Mouse (Mus musculus) layer of hippocampus, postnatal 25 days (tissue): ENCODE data around the gene Insm2. TPM values are rescaled to one million over a fixed set of nuclear protein-coding genes. Genes with fewer than 3 reads are reported as not detected.
"Not testable (repeated sequence)": the region's sequence is repeated elsewhere in the genome, so short reads cannot be mapped to it uniquely, and the experiment has no call there.

Experiments used
- DNase-seq, 2 experiments: peaks; one replicate each; pipeline ENCODE4 v3.0.0; 2022; ENCODE audit warnings: mixed read lengths in 2 of 2, low spot score in 1 of 2; ENCODE audit errors: extremely low spot score in 1 of 2
- total RNA-seq, 2 experiments: library from RNA; stranded (reverse); gene quantifications; 2 replicates each; pipeline ENCODE4 v1.2.3; 2021

Insm2 gene
- under 1 TPM in 1 of 2 experiments, not detected in 1; 0.15 TPM for total RNA-seq

DNA sequence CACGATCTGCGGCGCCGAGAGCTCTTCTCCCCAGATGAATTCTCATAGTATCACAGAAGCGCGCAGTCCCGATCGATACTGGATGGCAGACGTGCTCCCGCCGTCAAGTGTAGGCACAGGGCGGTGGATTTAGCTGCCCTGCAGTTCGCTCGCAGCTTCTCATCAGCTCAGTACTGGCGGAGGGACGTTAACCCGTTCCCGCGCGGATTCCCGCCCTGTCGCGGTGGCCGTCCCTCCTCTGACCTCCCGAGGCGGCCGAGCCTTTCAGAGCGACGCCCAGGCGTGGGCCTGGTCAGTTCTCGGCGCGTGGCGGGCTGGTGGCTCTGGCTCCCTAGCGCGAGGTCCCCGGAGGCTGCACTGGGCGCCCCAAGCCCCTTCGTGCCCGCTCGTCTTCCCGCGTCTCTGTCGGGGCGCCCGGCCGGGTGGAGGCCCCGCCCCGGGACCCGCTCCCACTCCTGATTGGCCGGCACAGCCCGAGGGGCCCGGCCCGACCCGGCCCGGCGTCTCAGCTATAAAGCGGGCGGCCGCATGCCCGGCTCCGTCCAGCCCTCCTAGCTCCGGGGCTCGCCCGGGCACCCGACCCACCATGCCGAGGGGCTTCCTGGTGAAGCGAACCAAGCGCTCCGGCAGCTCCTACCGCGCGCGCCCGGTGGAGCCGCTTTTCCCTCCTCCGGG lies at the start of gene Insm2:
Gene Insm2 (plus strand): TSS at position 541 of the 675 bp plus-strand sequence.
- DNase-seq = peak; percentile 13 to 23

DNA sequence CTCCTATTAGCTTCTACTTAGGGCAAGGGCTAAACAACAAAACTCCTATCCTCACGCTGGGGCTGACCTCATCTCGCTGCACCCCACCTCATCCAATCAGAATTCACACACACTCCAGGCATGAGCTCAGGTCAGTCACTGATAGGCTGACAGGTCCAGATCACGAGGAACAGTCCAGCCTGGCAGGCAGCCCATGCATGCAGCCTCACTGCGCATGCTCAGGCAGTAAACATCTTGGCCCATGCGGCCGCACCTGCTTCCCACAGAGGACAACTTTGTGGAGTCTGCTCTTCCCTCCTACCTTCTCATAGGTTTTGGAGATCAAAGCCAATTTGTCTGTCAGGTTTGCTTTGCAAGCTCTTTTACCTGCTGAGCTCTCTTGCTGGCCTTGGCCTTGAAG lies 44.3 kb upstream of the Insm2 start:
- not testable (repeated sequence) for DNase-seq

DNA sequence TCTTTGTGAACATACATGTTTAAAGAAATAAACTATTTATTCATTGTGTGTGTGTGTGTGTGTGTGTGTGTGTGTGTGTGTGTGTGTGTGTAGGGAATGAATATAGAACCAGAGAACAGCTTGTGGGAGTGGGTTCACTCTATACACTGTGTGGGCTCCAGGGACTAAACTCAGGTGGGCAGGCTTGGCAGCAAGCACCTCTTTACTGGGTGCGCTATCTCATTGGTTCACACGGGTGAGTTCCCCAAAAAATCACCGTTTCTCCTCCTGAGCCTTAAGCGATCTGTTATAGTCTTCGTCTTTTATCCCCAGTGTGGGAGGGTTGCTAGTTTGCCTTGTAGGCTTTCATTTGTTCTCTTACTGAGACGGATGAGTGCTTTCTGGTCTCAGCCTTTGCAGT lies 41.4 kb upstream of the Insm2 start:
- no peak for DNase-seq

DNA sequence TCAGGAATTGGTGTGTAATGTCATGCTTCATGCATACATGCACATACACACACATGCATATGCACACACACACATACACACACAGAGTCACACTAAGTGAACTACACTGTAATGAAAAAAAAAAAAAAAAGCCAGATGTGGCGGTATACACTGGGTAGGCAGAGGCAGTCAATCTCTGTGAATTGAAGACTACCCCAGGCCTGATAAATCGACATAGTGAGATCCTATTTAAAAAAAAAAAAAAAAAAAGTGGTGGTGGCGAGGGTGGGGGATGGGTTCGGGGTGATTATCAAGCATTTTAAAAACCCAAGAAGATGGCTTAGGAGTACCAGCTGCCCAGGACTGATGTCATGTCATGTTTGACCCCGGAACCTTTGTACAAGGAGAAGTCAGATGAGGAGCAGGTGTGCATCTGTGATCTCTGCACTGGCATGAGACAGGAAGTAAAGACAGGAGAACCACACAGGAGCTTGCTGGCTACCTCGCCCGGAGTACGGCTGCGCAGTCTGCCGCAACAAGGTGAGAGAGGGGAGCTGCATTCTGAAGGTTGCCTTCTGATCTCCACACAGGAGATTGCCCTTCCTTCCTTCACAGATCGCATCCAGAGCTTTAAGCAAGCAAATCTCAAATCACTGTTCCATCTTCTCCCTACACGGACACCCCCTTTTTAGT lies 39.9 kb upstream of the Insm2 start:
- DNase-seq = no peak

DNA sequence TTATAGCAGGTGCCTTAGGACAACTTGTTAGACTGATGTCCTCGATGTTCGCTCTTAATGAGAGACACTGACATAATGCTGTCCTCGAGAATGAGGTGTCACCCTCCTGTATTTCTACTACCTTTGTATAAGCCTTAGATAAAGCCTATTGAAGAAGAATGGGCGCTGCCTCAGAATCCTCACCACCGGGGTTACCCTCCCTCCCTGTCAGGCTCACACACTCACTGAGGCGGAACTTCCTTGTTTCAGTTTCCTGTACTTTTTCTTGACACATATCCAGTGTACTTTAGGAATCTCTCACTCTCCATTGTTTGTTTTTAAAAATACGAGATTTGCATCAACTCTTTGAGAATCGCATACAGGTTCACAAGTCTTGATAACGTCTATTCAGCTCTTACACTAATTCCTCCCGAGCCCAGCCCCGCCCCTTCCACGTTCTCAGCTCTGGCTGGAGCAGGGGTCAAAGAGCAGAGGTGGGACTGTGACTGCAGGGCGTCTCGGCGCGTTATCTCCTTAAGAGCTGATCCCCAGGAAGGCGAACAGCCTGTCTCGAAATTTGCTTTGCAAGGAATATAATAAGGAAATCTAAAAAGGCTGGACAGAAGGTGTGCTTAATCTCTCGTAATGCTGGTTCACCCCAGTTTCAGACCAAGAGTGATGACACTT lies 39.1 kb upstream of the Insm2 start:
- DNase-seq = no peak

DNA sequence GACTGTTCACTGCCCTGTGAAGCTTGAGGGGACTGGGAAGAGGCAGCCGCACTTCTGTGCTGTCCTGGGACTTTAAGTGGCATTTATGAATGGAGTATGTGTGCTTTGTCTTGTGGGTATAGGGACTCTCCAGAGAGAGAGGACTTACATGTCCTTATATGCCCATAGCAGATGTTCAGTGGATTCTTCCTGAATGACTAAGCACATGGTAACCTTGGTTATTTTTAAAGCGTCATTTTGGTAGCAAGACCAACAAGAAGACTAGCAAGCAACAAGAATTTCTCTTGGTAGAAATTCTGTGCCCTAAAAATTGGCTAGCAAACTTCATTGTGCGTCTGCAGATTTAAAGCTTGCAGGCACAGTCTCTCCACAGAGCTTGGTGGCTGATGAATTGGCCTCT lies 35.5 kb upstream of the Insm2 start:
- DNase-seq = no peak

DNA sequence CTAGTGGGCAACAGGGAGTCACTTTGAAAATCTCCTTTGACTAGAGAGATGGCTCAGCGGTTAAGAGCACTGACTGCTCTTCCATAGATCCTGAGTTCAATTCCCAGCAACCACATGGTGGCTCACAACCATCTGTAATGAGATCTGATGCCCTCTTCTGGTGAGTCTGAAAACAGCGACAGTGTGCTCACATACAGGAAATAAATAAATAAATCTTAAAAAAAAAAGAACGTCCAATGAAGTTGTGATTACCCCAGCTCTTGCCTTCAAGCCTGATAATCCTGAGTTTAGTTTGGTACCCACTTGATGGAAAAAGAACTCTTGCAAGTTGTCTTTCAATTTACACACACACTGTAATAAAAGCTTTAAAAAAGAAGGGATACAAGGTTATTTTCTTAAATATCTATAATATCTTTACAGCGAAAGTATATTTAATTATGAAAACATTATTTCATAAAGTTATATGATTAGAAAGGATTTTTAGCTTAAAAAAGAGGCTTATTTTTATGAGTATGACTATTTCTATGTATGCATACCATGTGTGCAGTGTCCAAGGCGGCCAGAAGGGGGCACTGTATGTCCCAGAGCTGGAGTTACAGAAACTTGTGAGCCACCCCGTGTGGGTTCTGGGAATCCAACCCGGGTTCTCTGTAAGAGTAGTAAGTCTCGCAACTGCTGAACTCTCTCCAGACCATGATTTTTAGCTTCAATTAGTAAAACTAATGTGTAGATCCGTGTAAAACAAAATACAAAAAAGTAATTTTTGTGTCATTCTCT lies 34.9 kb upstream of the Insm2 start:
- no peak for DNase-seq

DNA sequence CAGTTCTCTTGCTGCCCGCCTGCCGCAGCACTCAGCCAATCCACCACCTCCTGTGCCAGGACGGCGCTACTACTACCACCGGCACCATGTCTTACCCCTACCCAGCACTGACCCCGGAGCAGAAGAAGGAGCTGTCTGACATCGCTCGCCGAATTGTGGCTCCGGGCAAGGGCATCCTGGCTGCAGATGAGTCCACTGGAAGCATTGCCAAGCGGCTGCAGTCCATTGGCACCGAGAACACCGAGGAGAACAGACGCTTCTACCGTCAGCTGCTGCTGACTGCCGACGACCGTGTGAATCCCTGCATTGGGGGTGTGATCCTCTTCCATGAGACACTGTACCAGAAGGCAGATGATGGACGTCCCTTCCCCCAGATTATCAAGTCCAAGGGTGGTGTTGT lies 34.0 kb upstream of the Insm2 start, which contains the start of gene Aldoart2:
Gene Aldoart2 (plus strand): TSS at position 34 of the 400 bp plus-strand sequence.
- peak in 1 of 2 experiments; percentile 3 for DNase-seq

DNA sequence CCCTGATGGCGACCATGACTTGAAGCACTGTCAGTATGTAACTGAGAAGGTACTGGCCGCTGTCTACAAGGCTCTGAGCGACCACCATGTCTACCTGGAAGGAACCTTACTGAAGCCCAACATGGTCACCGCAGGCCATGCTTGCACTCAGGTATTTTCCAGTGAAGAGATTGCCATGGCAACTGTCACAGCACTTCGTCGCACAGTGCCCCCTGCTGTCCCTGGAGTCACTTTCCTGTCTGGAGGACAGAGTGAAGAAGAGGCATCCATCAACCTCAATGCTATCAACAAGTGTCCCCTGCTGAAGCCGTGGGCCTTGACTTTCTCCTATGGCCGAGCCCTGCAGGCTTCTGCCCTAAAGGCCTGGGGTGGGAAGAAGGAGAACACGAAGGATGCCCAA lies 33.4 kb upstream of the Insm2 start:
- DNase-seq = peak in 1 of 2 experiments; percentile 4

DNA sequence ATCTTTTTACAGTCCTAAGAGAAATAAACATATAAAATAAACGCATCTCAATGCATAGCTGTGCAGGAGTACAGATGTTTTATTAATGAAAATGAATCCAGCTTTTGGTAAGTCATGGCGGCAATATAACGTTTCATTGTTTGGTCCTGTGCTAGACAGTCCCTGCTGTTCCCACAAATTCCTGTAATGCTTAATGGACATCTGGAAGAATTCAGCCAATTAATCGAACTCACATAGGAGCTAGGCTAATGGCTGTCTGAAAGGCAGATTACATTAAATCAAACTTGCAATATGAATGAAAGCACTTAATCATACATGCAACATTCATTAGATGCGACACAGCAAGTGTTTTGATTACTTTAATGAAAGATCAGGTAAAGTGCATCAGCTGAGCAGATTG lies 32.4 kb upstream of the Insm2 start:
- DNase-seq = no peak

DNA sequence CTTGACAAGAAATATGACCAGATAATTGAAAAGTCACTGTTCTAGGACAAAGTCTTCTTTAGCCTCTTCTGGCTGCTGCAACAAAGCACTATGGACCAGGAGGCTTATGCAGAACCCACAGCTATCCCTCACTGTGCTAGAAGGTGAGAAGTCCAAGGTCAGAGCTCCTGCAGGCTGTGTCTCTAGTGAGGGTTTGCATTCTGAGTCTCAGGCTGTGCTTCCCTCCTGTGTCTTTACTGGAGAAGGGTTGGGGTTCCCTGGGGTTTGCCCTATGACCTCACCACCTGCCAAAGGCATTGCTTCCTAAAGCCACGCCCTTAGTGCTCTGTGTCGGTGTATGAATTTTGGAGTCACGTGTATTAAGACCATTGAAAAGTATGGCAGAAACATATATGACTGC lies 30.8 kb upstream of the Insm2 start:
- DNase-seq = no peak

DNA sequence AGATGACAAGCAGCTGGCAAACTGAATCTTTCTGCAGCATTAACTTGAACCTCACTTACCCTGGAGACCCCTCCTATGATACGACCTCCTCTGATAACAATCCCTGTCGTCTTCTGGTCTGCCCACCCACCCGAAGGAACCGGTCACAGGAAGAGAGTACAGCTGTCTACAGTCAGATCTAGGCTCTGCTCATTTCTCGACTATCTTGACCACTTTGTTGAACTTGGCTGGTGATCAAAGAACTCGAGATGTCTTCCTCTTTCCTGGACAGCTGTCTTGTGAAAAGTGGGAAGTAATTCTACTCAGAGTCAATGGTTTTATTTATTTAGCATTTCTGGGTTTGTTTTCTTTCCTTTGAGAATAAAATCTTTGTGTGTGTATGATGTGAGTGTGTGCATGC lies 29.6 kb upstream of the Insm2 start:
- no peak for DNase-seq

DNA sequence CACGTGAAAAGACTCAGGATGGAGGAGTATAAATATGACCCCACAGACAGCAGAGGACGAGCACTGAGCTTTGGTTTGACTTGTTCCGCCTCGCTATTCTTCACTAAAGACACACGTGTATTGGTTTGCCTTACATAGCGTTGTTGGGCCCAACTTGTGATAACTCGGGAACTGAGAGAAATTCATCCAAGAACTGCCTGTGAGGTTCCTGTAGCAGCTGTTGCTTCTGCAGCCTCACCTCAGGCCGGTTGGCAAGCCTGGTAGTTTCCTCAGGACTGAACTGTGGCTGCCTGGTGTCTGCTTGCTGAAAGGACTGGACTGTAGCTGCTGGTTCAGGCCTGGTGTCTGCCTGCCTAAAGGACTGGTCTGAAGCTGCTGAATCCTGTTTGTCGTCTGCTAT lies 28.6 kb upstream of the Insm2 start:
- no peak for DNase-seq

DNA sequence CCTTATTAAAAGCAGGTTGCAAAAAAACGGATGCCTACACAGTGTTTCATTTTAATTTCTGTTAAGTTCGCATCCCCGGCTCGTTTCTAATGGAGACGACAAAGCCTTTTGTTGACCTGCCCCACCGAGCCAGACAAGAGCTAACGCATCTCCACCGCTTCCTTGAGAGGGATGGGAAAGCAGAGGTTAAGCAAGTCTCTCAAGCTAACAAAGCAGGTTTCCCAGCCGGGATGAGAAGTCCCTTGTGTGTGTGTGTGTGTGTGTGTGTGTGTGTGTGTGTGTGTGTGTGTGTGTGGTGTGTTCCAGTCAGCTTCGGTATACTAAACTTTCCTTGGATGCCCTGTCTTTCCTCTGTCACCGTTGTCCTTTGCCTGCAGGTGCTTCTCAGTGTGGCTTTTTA lies 28.0 kb upstream of the Insm2 start:
- no peak for DNase-seq

DNA sequence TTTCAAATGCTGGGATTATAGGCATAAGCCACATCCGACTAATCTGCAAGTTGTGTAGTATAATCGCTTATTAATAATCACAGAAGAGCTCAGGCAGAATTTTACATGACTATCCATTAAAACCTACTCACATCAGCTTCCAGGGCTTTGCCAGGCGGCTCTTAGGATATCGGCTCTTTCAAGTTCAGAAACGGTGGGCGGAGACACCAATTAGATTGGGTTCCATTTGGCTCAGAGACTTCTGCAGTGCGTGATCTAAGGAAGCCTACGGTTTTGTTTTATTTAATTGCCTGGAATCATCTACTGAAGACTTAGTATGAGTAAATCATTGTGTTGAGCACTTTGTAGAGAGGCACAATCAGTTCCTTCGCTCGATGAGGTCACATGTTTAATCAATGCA lies 27.6 kb upstream of the Insm2 start:
- no peak for DNase-seq

DNA sequence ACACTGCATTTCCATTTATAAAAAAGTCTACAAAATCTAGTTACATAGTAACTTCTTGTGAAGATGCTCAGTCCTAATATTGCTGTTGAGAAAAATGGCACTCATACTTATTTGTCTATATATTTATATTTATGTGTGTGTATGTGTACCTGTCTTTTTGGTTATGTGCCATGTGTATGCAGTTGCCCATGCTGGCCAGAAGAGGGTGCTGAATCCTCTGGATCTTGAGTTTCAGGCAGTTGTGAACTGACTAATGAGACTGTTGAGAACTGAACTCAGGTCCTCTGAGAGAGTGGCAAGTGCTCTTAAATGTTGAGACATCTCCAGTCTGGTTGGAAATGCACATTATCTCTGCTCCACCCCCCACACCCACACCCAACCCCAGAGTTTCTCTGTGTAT lies 26.1 kb upstream of the Insm2 start:
- DNase-seq = no peak

DNA sequence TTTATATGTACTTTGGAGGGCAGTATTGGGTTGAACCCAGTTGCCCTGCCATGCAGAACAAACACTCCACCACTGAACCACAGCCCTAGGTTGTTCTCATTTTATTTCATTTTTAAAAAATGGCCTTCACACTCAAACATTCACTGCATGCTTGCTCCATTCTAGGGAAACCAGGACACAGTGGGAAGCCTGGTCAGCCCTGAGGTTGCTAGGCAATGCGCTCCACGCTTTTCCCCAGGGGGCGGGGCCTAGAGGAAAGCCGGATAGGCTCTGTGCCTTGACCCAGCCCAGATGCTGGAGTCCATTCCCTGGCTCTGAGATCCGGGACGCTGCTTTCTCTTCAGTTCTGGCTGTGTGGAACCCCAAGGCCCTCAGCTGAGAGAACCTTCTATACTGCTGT lies 25.4 kb upstream of the Insm2 start:
- DNase-seq = no peak

DNA sequence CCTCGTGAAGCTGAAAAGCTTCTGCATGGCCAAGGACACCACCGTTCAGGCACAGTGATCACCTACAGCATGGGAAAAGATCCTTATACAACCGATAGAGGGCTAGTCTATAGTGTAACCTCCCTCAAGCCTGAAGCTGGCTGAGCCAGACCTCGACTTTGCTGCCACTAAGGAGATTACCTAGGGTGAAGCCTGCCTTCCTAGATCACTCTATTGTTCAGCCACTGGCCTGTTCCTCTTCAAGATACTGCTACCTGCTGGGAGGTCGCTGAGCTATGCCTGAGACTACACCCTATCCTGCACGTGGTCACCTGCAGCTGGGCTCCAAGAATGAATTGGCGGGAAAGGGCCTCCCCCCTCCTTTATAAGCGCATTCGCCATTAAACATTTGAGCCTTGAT lies 12.3 kb upstream of the Insm2 start:
- not testable (repeated sequence) for DNase-seq

DNA sequence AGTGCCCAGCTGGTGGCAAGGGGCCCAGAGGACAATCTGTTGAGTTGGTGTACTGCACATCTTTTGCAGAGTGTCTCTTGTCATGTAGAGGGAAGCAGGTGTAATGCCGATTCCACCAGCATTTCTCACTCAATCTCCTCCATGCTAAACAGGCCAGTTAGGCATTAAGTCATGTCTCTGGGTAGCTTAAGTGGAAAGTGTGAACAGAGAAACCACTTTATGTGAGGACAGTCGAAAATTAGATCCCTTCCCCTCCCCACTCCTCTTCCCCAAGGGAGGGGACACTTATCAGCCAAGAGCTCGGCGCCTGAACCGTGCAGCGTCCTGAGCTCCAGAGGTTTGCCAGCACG lies 715 bp upstream of the Insm2 start:
- DNase-seq = no peak

DNA sequence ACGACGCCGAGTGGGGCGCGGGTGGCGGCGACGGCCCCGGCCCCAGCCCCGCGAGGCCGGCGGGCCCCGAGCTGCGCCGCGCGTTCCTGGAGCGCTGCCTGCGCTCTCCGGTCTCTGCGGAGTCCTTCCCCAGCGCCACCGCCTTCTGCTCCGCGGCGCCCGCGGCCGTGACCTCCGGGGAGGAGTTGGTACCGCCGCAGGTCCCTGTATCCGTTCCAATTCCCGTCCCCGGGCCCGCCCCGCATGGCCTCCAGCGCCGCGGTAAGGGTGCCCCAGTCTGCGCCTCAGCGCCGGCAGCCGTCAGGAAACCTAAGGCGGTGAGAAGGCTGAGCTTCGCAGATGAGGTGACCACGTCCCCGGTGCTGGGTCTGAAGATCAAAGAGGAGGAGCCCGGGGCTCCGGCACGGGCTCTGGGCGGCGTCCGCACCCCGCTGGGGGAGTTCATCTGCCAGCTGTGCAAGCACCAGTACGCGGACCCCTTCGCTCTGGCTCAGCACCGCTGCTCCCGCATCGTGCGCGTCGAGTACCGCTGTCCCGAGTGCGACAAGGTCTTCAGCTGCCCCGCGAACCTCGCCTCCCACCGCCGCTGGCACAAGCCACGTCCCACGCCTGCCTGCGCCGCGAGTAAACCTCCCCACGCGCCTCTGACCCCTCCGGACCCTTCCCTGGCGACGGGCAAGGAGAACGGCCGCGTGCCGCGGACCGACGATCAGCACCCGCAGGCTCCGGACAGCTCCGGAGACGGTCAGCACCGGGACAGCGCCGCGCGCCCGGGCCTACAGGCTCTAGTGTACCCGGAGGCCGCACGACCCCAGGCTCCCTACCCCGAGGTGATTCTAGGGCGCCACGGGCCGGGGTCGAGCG lies 644 bp downstream of the Insm2 start:
- DNase-seq = peak; percentile 36 to 42
